Mouse (Mus musculus): Measurements from ENCODE around the gene Hps5. TPM values are rescaled to one million over a fixed set of nuclear protein-coding genes. Genes with fewer than 3 reads are reported as not detected.

Gene Hps5
- polyA plus RNA-seq, 1 experiment from 2014 or later: 12.7 TPM

DNA sequence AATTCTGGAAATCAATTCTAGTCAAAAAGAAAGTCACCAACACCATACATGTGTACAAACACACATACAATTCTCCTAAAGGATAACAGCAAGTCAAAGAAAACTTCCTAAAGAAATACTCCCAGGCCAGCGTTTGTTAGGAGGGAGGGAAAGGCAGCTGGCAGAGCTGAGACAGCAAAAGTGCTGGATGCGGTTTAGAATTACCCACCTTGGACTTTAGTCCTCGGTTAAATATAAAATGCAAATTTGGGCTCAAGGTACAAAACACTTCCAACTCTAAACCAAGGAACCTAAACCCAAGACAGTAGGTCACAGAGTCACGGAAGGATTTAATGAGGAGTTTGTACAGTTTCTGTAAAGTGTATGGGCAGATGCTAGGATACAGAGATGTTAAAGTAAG is 2.0 kb downstream of the Hps5 start:
- ATAC-seq (ENCODE audit: low FRiP score): no peak
- 92% methylated on average over 4 of the region's 4 CpGs for WGBS
- peaks cover 24% of the 10 kb centered on the region for H3K4me1 ChIP-seq (replicated peaks; ENCODE audit: control insufficient read depth, insufficient read depth, low read length)
- H3K4me2 ChIP-seq (replicated peaks): no peak overlapping the region
- no peak overlapping the region for H3K4me3 ChIP-seq (replicated peaks; ENCODE audit: low read length)
- no peaks in the 10 kb centered on the region for H3K9me3 ChIP-seq (ENCODE audit: control insufficient read depth, low read length)
- no peak for DNase-seq (ENCODE audit: low spot score)
- peaks cover 15% of the 10 kb centered on the region for H3K36me3 ChIP-seq (replicated peaks; ENCODE audit: control insufficient read depth, insufficient read depth)
- no peak overlapping the region for H3K9ac ChIP-seq
- H3K27me3 ChIP-seq (ENCODE audit: control insufficient read depth, insufficient read depth, low read length): no peaks in the 10 kb centered on the region
- H3K27ac ChIP-seq: no peak overlapping the region

DNA sequence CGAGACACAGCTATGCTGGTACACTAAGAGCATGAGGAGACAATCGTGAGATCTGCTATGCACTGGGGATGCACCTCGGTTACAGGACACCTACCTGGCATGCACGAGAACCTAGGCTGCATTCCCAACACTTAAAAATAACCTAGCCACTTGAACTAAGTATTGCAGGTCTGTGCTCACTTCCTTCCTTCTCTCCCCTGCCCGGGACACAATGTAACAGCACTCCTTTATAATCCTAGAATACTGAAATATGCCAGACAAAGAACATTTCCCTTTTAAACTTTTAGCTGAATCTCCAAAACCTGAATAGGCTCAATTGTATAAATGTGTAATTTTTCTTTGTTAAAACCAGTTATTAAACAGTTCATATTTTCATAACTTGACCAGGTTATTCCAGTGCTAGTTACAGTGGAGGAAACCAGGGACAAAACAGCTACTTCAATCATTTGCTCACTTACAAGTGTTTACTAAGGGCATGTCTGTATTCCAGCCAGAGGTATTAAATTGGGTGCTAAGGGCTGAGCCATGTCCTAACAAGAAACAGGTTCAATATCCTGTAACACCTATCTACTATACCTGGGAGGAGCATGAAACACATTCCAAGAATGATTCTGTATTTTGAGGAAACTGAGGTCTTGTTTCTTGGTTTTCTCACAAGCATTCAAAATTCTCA is 6.6 kb downstream of the Hps5 start:
- Histone ChIP-seq H3K36me3 (replicated peaks; ENCODE audit: control insufficient read depth, insufficient read depth) (peaks cover 59% of the 10 kb centered on the region), H3K27me3 (ENCODE audit: control insufficient read depth, insufficient read depth, low read length) (no peaks in the 10 kb centered on the region), H3K27ac (no peak overlapping the region), H3K4me1 (replicated peaks; ENCODE audit: control insufficient read depth, insufficient read depth, low read length) (peaks cover 6% of the 10 kb centered on the region; the same call in 1 of the 2 replicates), H3K9ac (no peak overlapping the region), H3K9me3 (ENCODE audit: control insufficient read depth, low read length) (no peaks in the 10 kb centered on the region), H3K4me3 (replicated peaks; ENCODE audit: low read length) (no peak overlapping the region), H3K4me2 (replicated peaks) (no peak overlapping the region)
- no peak for ATAC-seq (ENCODE audit: low FRiP score)
- 90% methylated on average over 5 of the region's 5 CpGs for WGBS
- DNase-seq (ENCODE audit: low spot score): no peak

DNA sequence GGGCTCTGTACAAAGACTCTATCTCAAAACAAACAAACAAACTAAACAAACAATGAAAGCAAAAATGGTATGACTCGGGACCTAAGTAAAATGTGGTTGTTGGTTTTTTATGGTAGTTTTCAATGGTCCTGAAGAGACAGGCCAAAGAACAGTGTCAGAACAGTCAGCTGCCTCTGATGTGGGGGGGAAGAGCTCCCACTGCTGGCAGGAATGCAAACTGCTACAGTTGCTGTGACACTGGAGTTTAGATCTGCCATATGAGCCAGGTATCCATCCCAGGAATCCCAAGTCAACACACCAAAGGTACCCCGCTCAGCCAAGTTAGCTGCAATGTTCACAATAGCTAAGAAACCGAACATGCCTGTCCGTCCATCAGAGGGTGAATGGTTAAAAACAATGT is 25.2 kb downstream of the Hps5 start:
- Histone ChIP-seq H3K9me3 (ENCODE audit: control insufficient read depth, low read length) (no peaks in the 10 kb centered on the region), H3K4me2 (replicated peaks) (no peak overlapping the region), H3K27me3 (ENCODE audit: control insufficient read depth, insufficient read depth, low read length) (no peaks in the 10 kb centered on the region), H3K27ac (no peak overlapping the region), H3K4me1 (replicated peaks; ENCODE audit: control insufficient read depth, insufficient read depth, low read length) (no peaks in the 10 kb centered on the region), H3K4me3 (replicated peaks; ENCODE audit: low read length) (no peak overlapping the region), H3K9ac (no peak overlapping the region), H3K36me3 (replicated peaks; ENCODE audit: control insufficient read depth, insufficient read depth) (peaks cover 91% of the 10 kb centered on the region)
- 65% methylated on average over 4 of the region's 4 CpGs for whole genome bisulfite sequencing
- DNase-seq (ENCODE audit: low spot score): peak; percentile 80
- ATAC-seq (ENCODE audit: low FRiP score): no peak

DNA sequence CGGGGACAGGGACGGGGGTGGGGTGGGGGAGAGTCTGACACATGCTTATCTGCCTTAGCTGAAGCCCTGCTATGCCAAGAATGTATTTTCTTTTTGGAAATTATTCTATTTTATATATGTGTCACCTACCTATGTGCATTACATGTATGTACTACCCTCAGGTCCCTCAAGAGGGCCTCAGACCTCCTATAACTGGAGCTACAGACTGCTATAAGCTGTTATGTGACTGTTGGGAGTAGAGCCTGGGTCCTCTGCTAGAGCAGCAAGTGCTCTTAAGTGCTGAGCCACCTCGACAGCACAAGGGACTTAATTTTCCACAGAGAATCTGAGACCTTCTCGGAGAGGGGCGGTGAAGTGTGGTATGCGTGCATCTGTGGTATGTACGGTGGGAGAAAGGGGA is 27.4 kb downstream of the Hps5 start:
- no peak for ATAC-seq (ENCODE audit: low FRiP score)
- peaks cover 91% of the 10 kb centered on the region for H3K36me3 ChIP-seq (replicated peaks; ENCODE audit: control insufficient read depth, insufficient read depth)

DNA sequence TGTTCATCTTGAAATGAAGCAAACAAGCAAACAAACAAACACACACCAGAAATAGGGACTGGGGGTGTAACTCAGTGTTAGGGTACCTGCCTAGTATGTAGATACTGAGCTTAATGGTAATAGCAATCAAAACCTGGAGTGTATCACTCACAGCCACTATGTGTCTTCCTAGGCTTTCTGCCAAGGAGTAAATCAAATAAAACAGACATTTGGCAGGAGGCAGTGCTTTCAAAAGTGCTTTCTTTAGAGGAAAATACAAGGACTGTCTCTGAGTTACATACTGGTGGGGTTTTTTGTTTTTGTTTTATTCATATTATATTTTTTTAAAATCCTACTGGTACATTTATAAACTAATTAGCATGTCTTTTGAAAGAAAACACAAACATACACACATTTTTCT is 28.5 kb downstream of the Hps5 start:
- DNase-seq (ENCODE audit: low spot score): no peak
- Histone ChIP-seq H3K36me3 (replicated peaks; ENCODE audit: control insufficient read depth, insufficient read depth) (peaks cover 91% of the 10 kb centered on the region), H3K27me3 (ENCODE audit: control insufficient read depth, insufficient read depth, low read length) (no peaks in the 10 kb centered on the region), H3K4me3 (replicated peaks; ENCODE audit: low read length) (no peak overlapping the region), H3K4me1 (replicated peaks; ENCODE audit: control insufficient read depth, insufficient read depth, low read length) (no peaks in the 10 kb centered on the region), H3K9me3 (ENCODE audit: control insufficient read depth, low read length) (no peaks in the 10 kb centered on the region), H3K27ac (no peak overlapping the region), H3K9ac (no peak overlapping the region), H3K4me2 (replicated peaks) (no peak overlapping the region)
- no peak for ATAC-seq (ENCODE audit: low FRiP score)

More for the DNA sequence above, 27.4 kb downstream of the Hps5 start:
- Histone ChIP-seq H3K4me3 (replicated peaks; ENCODE audit: low read length) (no peak overlapping the region), H3K4me1 (replicated peaks; ENCODE audit: control insufficient read depth, insufficient read depth, low read length) (no peaks in the 10 kb centered on the region), H3K27ac (no peak overlapping the region), H3K9me3 (ENCODE audit: control insufficient read depth, low read length) (no peaks in the 10 kb centered on the region), H3K4me2 (replicated peaks) (no peak overlapping the region), H3K27me3 (ENCODE audit: control insufficient read depth, insufficient read depth, low read length) (no peaks in the 10 kb centered on the region), H3K9ac (no peak overlapping the region)
- 95% methylated on average over 7 of the region's 7 CpGs for WGBS
- DNase-seq (ENCODE audit: low spot score): no peak

DNA sequence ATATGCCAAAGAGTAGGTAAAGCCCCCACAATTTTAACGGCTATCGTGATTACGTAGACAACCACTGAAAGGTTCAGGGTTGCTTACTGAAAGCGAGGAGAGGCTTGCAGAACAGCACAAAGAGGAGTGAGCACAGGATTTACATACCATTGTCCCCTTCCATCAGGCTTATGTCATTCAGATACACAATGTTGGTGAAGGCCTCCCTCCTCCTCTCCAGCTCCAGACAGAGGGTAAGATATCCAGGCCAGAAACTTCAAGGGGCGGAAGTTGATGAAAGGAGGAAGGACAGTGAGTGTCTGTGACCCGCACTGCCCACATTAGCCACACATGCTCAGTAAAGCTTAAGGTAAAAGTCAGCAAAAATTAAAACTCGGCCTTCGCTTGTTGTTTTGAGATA is 31.2 kb downstream of the Hps5 start:
- H3K27ac ChIP-seq: no peak overlapping the region
- no peak overlapping the region for H3K9ac ChIP-seq
- peaks cover 99% of the 10 kb centered on the region for H3K36me3 ChIP-seq (replicated peaks; ENCODE audit: control insufficient read depth, insufficient read depth)
- no peak overlapping the region for H3K4me3 ChIP-seq (replicated peaks; ENCODE audit: low read length)
- no peaks in the 10 kb centered on the region for H3K9me3 ChIP-seq (ENCODE audit: control insufficient read depth, low read length)
- H3K4me2 ChIP-seq (replicated peaks): no peak overlapping the region
- H3K4me1 ChIP-seq (replicated peaks; ENCODE audit: control insufficient read depth, insufficient read depth, low read length): no peaks in the 10 kb centered on the region
- 75% methylated on average over 8 of the region's 8 CpGs for WGBS
- no peaks in the 10 kb centered on the region for H3K27me3 ChIP-seq (ENCODE audit: control insufficient read depth, insufficient read depth, low read length)
- DNase-seq (ENCODE audit: low spot score) (no peak), ATAC-seq (ENCODE audit: low FRiP score) (no peak)

DNA sequence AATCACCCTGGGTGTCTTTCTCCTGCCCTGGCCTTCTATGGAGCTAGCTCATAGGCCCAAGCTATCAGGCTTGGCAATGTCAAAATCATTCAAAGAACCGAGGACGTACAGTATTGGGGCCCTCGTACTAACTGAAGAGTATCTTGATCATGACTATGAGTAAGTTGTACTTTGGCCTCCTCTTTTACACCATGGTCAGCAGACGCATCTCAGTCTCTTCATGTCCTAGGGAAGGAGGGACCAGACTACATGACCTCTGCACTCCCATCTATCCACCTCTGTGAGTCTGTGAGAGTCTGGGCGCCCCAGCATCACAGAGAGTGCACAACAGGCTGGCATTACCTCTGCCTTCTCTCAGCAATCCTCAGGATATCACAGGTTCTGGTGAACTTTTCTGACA is 33.3 kb downstream of the Hps5 start:
- DNase-seq (ENCODE audit: low spot score) (no peak), ATAC-seq (ENCODE audit: low FRiP score) (no peak)
- no peak overlapping the region for H3K9ac ChIP-seq
- H3K27me3 ChIP-seq (ENCODE audit: control insufficient read depth, insufficient read depth, low read length): no peaks in the 10 kb centered on the region
- H3K9me3 ChIP-seq (ENCODE audit: control insufficient read depth, low read length): no peaks in the 10 kb centered on the region
- no peaks in the 10 kb centered on the region for H3K4me1 ChIP-seq (replicated peaks; ENCODE audit: control insufficient read depth, insufficient read depth, low read length)
- H3K36me3 ChIP-seq (replicated peaks; ENCODE audit: control insufficient read depth, insufficient read depth): peaks cover 90% of the 10 kb centered on the region
- no peak overlapping the region for H3K4me2 ChIP-seq (replicated peaks)
- WGBS: 91% methylated on average over 5 of the region's 5 CpGs
- no peak overlapping the region for H3K4me3 ChIP-seq (replicated peaks; ENCODE audit: low read length)
- H3K27ac ChIP-seq: no peak overlapping the region

DNA sequence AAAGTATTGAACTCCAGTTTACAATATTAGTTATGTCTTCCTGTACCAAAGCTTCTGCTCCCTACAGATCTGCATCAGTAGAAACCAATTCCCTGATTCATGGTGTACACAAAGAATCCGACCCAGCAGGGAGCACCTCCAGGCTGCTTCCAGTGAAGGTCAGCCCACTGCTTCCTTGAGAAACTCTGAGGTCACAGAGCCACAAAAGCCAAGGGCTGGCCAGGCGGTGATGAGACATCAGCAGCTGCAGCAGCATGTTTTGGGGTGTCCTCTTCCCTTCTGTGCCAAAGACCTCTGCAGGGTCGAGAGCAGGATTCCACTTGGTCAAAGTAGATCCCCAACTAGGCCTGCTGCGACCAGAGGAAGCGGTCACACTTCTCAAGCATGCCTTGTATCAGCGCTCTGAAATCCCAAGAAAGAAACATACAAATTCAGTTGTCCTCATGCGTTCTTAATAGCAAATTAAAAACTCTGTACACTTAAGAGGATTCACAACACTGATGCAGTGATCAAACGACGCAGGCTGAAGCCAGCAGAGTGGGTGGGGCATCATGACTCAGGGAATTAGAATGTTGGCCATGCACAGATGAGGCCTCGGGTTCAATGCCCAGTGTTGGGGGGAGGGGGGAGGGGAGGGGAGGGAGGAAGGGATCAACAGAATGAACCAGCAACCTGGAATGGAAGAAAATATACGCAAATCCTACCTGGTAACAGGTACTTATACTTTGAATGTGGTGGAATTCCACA is 34.6 kb downstream of the Hps5 start:
- ATAC-seq (ENCODE audit: low FRiP score) (no peak), DNase-seq (ENCODE audit: low spot score) (no peak)
- peaks cover 77% of the 10 kb centered on the region for H3K36me3 ChIP-seq (replicated peaks; ENCODE audit: control insufficient read depth, insufficient read depth)
- H3K4me3 ChIP-seq (replicated peaks; ENCODE audit: low read length): no peak overlapping the region
- no peaks in the 10 kb centered on the region for H3K27me3 ChIP-seq (ENCODE audit: control insufficient read depth, insufficient read depth, low read length)
- H3K27ac ChIP-seq: no peak overlapping the region
- H3K4me2 ChIP-seq (replicated peaks): no peak overlapping the region
- no peaks in the 10 kb centered on the region for H3K4me1 ChIP-seq (replicated peaks; ENCODE audit: control insufficient read depth, insufficient read depth, low read length)
- H3K9me3 ChIP-seq (ENCODE audit: control insufficient read depth, low read length): no peaks in the 10 kb centered on the region
- no peak overlapping the region for H3K9ac ChIP-seq
- WGBS: 82% methylated on average over 11 of the region's 11 CpGs

DNA sequence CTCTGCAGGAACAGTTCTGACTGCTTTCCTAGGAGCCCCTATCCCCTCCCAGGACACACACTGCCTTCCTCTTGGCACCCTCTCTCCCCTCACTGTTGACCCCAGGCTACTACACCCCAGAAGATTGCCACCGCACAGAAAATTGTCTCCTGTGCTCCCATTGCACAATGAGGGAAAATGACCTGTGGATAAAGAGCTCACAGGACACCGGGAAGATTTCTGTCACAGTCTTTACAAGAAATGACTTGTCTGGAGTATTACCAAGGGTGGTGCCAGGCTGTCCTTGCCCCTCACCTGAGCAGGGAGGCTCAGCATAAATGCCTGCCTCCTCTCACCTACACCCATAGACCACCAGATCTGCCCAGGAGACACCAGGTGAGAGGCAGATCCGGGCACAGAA is 44.4 kb downstream of the Hps5 start, which contains the start of gene Saa2:
Saa2 (plus strand) TSS at position 301 of the 400 bp plus-strand sequence.
- H3K9me3 ChIP-seq (ENCODE audit: control insufficient read depth, low read length): no peaks in the 10 kb centered on the region
- 85% methylated on average over 2 of the region's 3 CpGs for WGBS
- no peaks in the 10 kb centered on the region for H3K36me3 ChIP-seq (replicated peaks; ENCODE audit: control insufficient read depth, insufficient read depth)
- no peak within 1 kb of the TSS for H3K4me2 ChIP-seq (replicated peaks)
- DNase-seq (ENCODE audit: low spot score) (no peak), ATAC-seq (ENCODE audit: low FRiP score) (no peak)
- H3K4me1 ChIP-seq (replicated peaks; ENCODE audit: control insufficient read depth, insufficient read depth, low read length): no peaks in the 10 kb centered on the region
- no peak within 1 kb of the TSS for H3K27ac ChIP-seq
- H3K4me3 ChIP-seq (replicated peaks; ENCODE audit: low read length): no peak within 1 kb of the TSS
- H3K9ac ChIP-seq: no peak within 1 kb of the TSS
- no peaks in the 10 kb centered on the region for H3K27me3 ChIP-seq (ENCODE audit: control insufficient read depth, insufficient read depth, low read length)

All from hindbrain, embryonic 14.5 days (tissue).